Mouse (Mus musculus) ES-E14 (cell line): ENCODE results near the gene Cald1. TPM values are rescaled to one million over a fixed set of nuclear protein-coding genes. Genes with fewer than 3 reads are reported as not detected.
A peak's percentile ranks its signal among the peaks of the same experiment; 100 is the strongest.

Source experiments
- DNase-seq: peaks from one replicate; pipeline ENCODE4 v3.0.0-alpha.2; 2013; ENCODE audit warnings: low read depth, low spot score
- H3K27ac ChIP-seq: 2 replicates; pipeline ENCODE4 v1.5.1; 2012; ENCODE audit warnings: low read depth, mild to moderate bottlenecking, low read length, moderate library complexity, mixed read lengths; ENCODE audit not compliant: poor library complexity, insufficient read depth, severe bottlenecking
- H3K36me3 ChIP-seq: 2 replicates; pipeline ENCODE4 v1.6.1; 2012; ENCODE audit warnings: mild to moderate bottlenecking, low read length, moderate library complexity, mixed read lengths; ENCODE audit not compliant: control insufficient read depth, poor library complexity, insufficient read depth, severe bottlenecking
- H3K4me1 ChIP-seq, 2 experiments: fragments of 150-350 bp in 1 of 2; sonication (generic) in 1 of 2; 2 replicates each; pipeline ENCODE4 v1.6.1; 2012; ENCODE audit warnings: low read length in 2 of 2, mild to moderate bottlenecking in 1 of 2, mixed read lengths in 1 of 2; ENCODE audit not compliant: control insufficient read depth in 2 of 2, insufficient read depth in 2 of 2, poor library complexity in 1 of 2
- H3K4me3 ChIP-seq, 2 experiments: fragments of 150-350 bp in 1 of 2; sonication (generic) in 1 of 2; 2 replicates each; pipeline ENCODE4 v1.5.1; 2012; ENCODE audit warnings: low read length in 2 of 2, low read depth in 1 of 2, mild to moderate bottlenecking in 1 of 2, mixed read lengths in 1 of 2; ENCODE audit not compliant: insufficient read depth in 1 of 2, poor library complexity in 1 of 2, severe bottlenecking in 1 of 2
- H3K9ac ChIP-seq: 2 replicates; pipeline ENCODE4 v1.6.1; 2012; ENCODE audit warnings: low read depth, mild to moderate bottlenecking, low read length, mixed read lengths; ENCODE audit not compliant: poor library complexity, insufficient read depth, severe bottlenecking
- H3K9me3 ChIP-seq: fragments of 150-350 bp; sonication (generic); 2 replicates; pipeline ENCODE4 v1.6.1; 2012; ENCODE audit warnings: low read depth, mild to moderate bottlenecking, low read length; ENCODE audit not compliant: control insufficient read depth, insufficient read depth
- CHD2 ChIP-seq: IDR thresholded peaks from 2 replicates; pipeline ENCODE4 v1.6.1; 2014; ENCODE audit warnings: mild to moderate bottlenecking, low read depth, low read length, inconsistent platforms
- HCFC1 ChIP-seq: IDR thresholded peaks from 2 replicates; pipeline ENCODE4 v1.6.1; 2012; ENCODE audit warnings: low read length, inconsistent platforms, borderline replicate concordance; ENCODE audit not compliant: insufficient read depth
- MAFK ChIP-seq: IDR thresholded peaks from 2 replicates; pipeline ENCODE4 v1.6.1; 2014; ENCODE audit warnings: mild to moderate bottlenecking, low read depth, low read length, inconsistent platforms; ENCODE audit not compliant: insufficient read depth
- ZC3H11A ChIP-seq: IDR thresholded peaks from 2 replicates; pipeline ENCODE4 v1.6.1; 2012; ENCODE audit warnings: low read depth, mild to moderate bottlenecking, inconsistent platforms, low read length, borderline replicate concordance
- ZNF384 ChIP-seq: IDR thresholded peaks from 2 replicates; pipeline ENCODE4 v1.6.1; 2012; ENCODE audit warnings: low read depth, low read length, inconsistent platforms
- in situ Hi-C, 2 experiments: fragments of 600-800 bp; cut with MboI; formaldehyde crosslinking; loops; one replicate each; pipeline ENCODE4 v1.15.1; 2025; ENCODE audit warnings: low sequenced_read_pairs in 2 of 2, inconsistent platforms in 1 of 2; ENCODE audit not compliant: unreplicated experiment in 2 of 2
- total RNA-seq: library from RNA; depleted of rRNA; stranded (reverse); fragments of 300-350 nt; gene quantifications from 2 replicates; pipeline ENCODE4 v1.2.3, GENCODE M21; 2012

Cald1 gene
- total RNA-seq, 1 experiment: 108 TPM

DNA sequence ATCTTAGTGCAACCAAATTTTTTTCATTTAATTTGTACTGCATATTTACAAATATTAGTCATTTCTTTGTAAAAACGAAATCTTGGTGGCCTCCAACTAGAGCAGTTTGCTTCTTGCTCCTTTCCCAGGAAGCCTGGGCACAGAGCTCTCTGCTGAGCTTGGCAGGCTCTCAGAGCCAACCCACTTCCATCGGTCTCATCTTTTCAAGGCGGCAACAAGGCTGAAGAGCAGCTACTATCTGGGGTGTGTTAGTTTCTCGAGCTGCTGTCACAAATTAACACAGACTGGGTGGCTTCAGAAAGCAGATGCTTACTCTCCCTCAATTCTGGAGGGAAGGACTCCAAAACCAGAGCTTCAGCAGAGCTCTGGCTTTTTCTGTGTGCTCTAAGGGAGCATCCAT lies 10.2 kb upstream of the Cald1 start:
- Histone ChIP-seq H3K4me1 (no peaks in the 10 kb centered on the region), H3K9ac (no peak overlapping the region), H3K27ac (no peak overlapping the region), H3K9me3 (no peaks in the 10 kb centered on the region), H3K36me3 (no peaks in the 10 kb centered on the region), H3K4me3 (no peak overlapping the region)
- TF ChIP-seq HCFC1: no peak
- TF ChIP-seq ZNF384: no peak
- no peak for TF ChIP-seq MAFK
- no peak for TF ChIP-seq CHD2
- no peak for TF ChIP-seq ZC3H11A
- no peak for DNase-seq
- in situ Hi-C loops: no loop called here

DNA sequence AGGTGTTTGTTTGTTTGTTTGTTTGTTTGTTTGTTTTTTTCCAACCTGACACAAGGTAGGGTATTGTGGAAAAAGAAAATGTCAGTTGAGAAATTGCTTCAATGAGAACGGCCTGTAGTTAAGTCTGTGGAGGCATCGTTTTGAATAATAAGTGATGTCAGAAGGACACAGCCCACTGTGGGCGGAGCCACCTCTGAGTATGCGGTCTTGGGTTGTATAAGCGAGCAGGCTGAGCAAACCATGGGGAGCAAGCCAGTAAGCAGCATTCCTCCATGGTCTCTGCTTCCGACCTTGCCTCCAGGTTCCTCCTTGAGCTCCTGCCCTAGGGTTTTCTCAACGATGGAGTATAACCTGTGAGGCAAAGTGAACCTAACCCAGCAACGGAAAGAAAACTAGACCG lies 7.6 kb upstream of the Cald1 start:
- no peak for DNase-seq
- TF ChIP-seq HCFC1 (no peak), ZNF384 (no peak), MAFK (no peak), ZC3H11A (no peak)
- H3K4me3 ChIP-seq: no peak overlapping the region
- 0 out of 4 replicates have a peak, but pooled peaks cover 0 to 1% of the 10 kb centered on the region in 2 experiments for H3K4me1 ChIP-seq
- in situ Hi-C loops: no loop called here
- H3K9me3 ChIP-seq: no peaks in the 10 kb centered on the region
- H3K9ac ChIP-seq: no peak overlapping the region
- H3K36me3 ChIP-seq: no peaks in the 10 kb centered on the region
- H3K27ac ChIP-seq: no peak overlapping the region

DNA sequence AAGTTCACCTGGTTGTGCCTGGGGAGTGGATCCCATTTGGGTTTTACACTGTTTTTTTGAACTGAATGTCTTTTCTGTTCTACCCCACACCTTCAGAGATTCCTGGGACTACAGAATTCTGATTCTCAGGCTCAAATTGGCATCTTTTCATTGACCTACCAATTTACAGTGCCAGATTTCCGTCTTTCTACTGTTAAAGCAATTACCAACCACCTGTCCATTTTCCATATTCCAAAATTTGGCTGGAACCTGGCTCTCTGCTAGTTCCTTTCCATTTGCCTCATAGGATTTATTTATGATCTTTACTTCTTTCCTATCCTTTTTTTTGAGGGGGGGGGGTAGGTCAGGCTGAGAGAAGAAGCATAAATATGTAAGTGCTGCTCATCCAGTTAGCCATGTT lies 4.9 kb upstream of the Cald1 start:
- Histone ChIP-seq H3K9ac (no peak overlapping the region), H3K36me3 (no peaks in the 10 kb centered on the region), H3K4me1 (peaks cover 0 to 3% of the 10 kb centered on the region in 2 experiments; a peak in 2 of 4 replicates), H3K27ac (no peak overlapping the region), H3K9me3 (no peaks in the 10 kb centered on the region), H3K4me3 (no peak overlapping the region)
- DNase-seq: no peak
- TF ChIP-seq HCFC1 (no peak), ZC3H11A (no peak), CHD2 (no peak), ZNF384 (no peak), MAFK (no peak)
- in situ Hi-C loops: no loop called here

DNA sequence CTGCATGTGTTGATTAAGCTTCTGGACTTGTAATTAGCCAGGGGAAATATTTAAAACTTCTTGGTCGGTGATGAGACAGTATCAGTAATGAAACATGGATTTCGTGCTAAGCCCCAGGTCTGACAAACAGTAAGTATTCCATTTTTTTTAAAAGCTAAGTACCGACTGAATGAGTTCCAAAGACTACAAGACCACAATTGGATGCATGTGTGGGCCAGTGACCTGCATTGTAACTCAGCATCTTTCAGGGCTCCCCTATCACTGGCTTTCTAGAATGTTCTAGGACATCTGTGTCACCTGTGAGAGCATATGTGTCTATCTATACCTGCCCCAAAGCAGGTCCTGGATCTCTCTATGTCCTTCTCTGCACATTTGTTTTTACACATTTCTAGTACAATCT lies 984 bp upstream of the Cald1 start:
- Histone ChIP-seq H3K27ac (no peak overlapping the region), H3K36me3 (no peaks in the 10 kb centered on the region), H3K4me1 (peaks cover 0 to 10% of the 10 kb centered on the region in 2 experiments; a peak in 2 of 4 replicates), H3K4me3 (no peak overlapping the region), H3K9ac (no peak overlapping the region), H3K9me3 (no peaks in the 10 kb centered on the region)
- DNase-seq: no peak
- in situ Hi-C loops: no loop called here
- TF ChIP-seq ZC3H11A: no peak
- TF ChIP-seq HCFC1: no peak
- no peak for TF ChIP-seq ZNF384
- TF ChIP-seq MAFK: no peak
- no peak for TF ChIP-seq CHD2

DNA sequence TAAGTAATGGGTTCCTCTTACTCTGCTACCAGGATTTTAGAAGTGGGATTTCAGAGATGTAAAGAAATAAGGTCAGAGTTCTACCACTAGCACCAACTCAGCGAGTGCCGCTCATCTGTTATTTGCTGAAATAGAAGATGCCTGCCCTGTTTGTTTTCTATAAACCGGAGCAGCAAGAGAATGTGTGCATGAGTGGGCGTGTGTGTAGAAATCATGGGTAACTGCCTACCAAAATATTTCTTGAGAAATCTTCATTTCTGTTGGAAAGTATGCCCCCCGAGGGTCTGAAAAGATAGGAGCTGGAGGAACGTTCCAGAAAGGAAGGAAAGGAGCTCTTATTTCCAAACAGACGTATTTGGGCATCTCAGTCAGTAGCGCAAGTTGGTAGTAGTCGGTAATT lies 871 bp downstream of the Cald1 start:
- Histone ChIP-seq H3K27ac (no peak overlapping the region; the same call in 1 of the 2 replicates), H3K9me3 (no peaks in the 10 kb centered on the region), H3K9ac (no peak overlapping the region; the same call in 1 of the 2 replicates), H3K36me3 (no peaks in the 10 kb centered on the region), H3K4me3 (peak overlapping the region in 1 of 2 experiments; percentile 36; a peak in 2 of 4 replicates), H3K4me1 (peaks cover 4 to 10% of the 10 kb centered on the region in 2 experiments; a peak in 3 of 4 replicates)
- in situ Hi-C loops: no loop called here
- DNase-seq: no peak
- no peak for TF ChIP-seq MAFK
- no peak for TF ChIP-seq CHD2
- TF ChIP-seq ZC3H11A: no peak
- TF ChIP-seq ZNF384: no peak
- TF ChIP-seq HCFC1: no peak
